Mouse (Mus musculus): ENCODE data around the gene Gm10306.

DNA sequence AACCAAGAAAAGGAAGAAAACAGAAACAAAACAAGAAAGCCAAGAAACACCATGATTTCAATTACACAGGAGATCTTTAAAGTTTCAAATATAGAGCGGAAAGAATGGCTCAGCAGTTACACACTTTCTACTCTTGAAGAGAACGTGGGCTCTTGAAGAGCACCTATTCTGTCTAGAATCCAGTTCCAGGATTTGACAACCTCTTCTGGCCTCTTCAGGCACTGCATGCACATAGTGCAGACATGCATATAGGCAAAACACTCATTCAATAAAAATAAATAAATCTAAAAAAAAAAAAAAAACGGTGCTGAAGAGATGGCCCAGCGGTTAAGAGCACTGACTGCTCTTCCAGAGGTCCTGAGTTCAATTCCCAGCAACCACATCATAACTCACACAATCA is 13.3 kb upstream of the Gm10306 start:
- no peak for TF ChIP-seq MAFK (IDR thresholded peaks at IDR 0.05; ENCODE audit: insufficient read depth, low read depth, low read length)
- no peak for TF ChIP-seq ZC3H11A (IDR thresholded peaks at IDR 0.05; ENCODE audit: borderline replicate concordance, low read depth, low read length)
- TF ChIP-seq ZNF384 (IDR thresholded peaks at IDR 0.05; ENCODE audit: low read depth, low read length): no peak
